Mouse (Mus musculus): ENCODE results near the gene Riiad1.

DNA sequence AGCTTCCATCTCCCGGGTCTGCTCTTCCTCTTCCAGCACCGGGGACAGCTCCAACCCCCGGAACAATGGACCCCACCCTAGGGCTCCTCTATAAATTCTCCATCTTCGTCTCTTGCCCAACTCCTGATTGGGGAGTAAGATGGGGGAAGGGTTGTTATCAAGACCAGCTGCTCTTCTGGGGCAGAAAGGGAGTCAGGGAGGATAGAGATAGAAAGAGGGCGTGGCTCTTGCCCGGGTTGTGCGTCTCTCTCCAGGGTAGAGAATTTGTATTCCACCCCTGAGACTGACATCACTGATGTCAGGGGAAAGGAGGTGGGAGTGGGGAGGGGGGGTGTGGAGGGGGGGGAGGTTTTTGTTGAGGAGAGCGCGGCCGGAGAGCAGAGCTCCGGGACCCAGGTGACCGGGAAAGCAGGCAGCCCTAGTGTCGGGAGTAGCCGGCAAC, 2.1 kb downstream of the Riiad1 start, which contains the start of gene Celf3:
- no peak for TF ChIP-seq TAL1 (IDR thresholded peaks at IDR 0.05; ENCODE audit: low read length)
- no peak for TF ChIP-seq GATA1 (IDR thresholded peaks at IDR 0.05; ENCODE audit: low read length)
